Mouse (Mus musculus) heart, postnatal 0 days (tissue): ENCODE measurements around the gene Col6a3.

Experiments
- CTCF ChIP-seq: IDR thresholded peaks from 2 replicates; pipeline ENCODE4 v1.5.1; 2016; ENCODE audit warnings: antibody characterized with exemption, control low read depth, low read depth
- EP300 ChIP-seq: IDR thresholded peaks from 2 replicates; pipeline ENCODE4 v1.6.1; 2016; ENCODE audit warnings: antibody characterized with exemption, low read depth

- TF ChIP-seq CTCF: no peak
- TF ChIP-seq EP300: no peak
Measured at GRCm38 (mm10) chr1:90875961-90876360, 32.2 kb upstream of the Col6a3 start.
